Mouse (Mus musculus) ES-Bruce4 (cell line): ENCODE data around the gene Jun.

Source experiments
- CTCF ChIP-seq: IDR thresholded peaks from one replicate; pipeline ENCODE4 v1.8.1; 2011; ENCODE audit warnings: low read depth, low read length
- EP300 ChIP-seq: IDR thresholded peaks from 2 replicates; pipeline ENCODE4 v1.6.1; 2011; ENCODE audit warnings: low read depth, low read length; ENCODE audit not compliant: insufficient read depth
- POLR2A ChIP-seq: IDR thresholded peaks from one replicate; pipeline ENCODE4 v1.8.1; 2011; ENCODE audit warnings: low read length; ENCODE audit not compliant: insufficient read depth

DNA sequence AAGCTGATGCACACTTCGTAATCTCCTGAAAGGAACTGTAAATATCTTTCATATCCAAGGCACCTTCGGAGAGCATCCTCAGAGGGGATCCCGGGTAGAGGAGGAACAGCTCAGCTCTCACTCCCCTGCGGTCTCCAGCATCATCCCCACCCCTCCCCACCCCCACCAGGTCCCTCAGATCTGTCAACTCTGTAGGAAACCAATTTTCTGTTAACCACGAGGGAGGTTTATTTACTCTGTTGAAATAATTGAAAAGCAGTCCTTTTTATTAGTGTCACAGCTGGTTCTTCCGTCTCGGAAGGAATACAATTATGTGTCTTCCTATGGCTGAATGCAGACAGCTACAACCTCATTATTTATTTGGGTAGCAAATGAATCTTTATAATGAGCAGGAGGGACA is 33.8 kb downstream of the Jun start:
- no peak for TF ChIP-seq CTCF
- TF ChIP-seq EP300, result no peak
- TF ChIP-seq POLR2A, result no peak
